Mouse (Mus musculus): ENCODE results near the gene AI182371.

GRCm38 (mm10) chr2:35131991-35132661, 30.8 kb upstream of the AI182371 start:
- TF ChIP-seq CTCF (IDR thresholded peaks at IDR 0.05; ENCODE audit: low read depth, low read length) (no peak), EP300 (IDR thresholded peaks at IDR 0.05; ENCODE audit: insufficient read depth, low read depth, low read length) (no peak)

Data from ES-Bruce4 (cell line).